Mouse (Mus musculus): ENCODE data around the gene Osbpl10.

Gene Osbpl10

DNA sequence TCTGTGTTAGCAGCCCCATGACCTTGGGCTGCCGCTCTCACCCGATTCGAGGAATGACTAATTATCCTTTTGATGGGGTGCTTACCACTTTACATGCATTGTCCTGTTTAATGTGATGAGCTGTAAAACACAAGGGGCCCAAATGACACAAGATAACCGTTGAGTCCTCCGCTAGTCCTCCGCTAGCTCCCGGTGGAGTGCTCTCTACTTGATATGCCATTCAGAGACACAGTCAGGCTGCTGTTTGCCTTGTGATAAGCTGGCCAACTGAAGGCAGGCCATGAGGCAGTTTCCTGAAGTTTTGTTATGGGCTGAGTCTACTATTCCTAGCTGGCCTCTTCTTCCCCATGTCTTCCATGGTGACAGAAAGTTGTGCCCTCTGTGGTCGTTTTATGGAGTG lies 187.6 kb downstream of the Osbpl10 start:
- no peak for DNase-seq (ENCODE audit: low spot score)

DNA sequence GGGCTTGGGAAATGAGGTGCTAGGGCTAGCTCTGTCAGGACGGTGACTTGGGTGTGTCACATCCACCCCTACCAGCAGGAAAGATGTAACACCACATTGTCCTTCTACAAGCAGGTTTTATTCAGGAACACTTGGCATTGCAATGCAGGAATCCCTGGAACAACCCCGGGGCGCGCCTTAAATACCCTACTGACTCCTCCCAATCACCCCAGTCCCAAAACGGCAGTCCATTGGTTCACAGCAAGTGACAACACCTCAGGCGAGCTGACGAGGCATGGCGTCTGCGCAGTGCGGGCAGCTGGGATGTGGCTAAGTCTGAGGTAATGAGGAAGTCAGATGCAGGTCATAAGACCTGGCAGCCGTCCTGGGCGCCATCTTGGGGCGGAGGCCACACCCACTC lies 191.2 kb downstream of the Osbpl10 start:
- DNase-seq (ENCODE audit: low spot score): no peak

DNA sequence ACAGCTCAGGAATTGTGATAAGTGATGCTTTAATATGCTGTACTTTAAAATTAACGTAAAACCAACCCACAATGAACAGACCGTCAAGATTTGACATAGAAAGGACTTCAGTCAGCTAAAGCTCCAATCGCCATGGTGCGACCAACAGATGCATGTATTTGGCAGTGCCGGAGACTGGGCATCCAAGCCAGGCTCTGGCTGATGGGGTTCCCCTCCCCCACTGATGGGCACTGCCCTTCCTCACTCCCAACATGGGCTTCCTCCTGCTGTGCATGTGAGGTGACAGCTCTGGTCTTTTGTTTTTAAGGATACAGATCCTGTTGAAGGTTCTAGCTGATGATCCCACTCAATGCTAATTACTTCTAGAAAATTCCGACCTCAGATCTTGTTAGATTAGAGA lies 193.7 kb downstream of the Osbpl10 start:
- DNase-seq (ENCODE audit: low spot score): no peak

DNA sequence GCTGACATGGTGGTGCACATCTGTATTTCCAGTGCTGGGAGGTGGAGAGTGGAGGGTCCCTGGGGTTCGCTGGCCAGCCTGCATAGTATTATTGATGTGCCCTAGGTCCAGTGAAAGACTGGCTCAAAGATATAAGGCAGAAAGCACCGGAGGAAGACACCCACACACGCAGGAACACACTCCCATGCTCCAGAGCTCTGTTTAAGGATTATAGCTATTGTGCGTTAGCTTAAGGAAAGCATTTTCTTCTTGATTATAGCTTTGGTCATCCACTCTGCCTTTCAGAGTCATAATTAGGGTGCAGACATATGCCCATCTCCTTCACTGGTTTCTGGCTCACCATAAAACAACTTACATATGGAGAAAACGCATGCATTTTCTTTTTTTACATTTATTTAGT lies 200.8 kb downstream of the Osbpl10 start:
- no peak for DNase-seq (ENCODE audit: low spot score)

DNA sequence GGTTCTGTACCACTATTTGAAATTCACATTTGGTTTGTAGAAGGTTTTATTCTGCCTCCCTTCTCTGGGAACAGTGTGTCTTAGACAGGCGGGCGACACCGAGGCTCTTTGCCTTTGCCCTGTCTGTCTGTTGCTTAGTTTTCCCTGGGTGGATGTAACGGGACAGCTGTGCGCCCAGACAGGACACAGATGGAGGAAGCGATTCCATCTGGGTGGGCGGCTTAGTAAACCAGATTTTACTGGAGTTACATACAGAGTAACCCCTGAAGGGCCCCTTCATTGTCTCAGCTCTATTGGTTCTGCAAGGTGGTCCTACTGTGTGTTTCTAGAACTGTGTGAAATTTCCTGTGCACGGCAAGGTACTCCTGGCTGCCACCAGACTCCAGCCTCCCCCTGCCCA lies 201.6 kb downstream of the Osbpl10 start:
- DNase-seq (ENCODE audit: low spot score): no peak

DNA sequence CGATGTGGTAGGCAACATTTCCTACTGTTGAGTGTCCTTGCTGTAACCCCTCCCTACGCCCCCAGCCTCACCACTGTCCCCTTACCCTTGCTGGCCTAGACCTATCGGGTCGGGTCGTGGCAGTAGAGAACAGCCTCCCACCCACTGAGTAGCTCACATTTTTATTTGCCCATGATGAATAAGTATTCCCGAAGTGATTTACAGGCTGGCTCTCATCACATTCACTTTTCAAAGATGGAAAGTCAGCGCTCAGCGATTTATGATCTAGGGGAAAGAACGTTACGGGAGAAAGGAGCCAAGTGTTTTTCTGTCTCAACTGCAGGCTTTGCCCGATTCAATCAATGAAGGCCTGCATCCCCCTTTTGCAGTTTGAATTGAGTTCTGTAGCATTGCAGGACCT lies 208.0 kb downstream of the Osbpl10 start:
- no peak for DNase-seq (ENCODE audit: low spot score)

DNA sequence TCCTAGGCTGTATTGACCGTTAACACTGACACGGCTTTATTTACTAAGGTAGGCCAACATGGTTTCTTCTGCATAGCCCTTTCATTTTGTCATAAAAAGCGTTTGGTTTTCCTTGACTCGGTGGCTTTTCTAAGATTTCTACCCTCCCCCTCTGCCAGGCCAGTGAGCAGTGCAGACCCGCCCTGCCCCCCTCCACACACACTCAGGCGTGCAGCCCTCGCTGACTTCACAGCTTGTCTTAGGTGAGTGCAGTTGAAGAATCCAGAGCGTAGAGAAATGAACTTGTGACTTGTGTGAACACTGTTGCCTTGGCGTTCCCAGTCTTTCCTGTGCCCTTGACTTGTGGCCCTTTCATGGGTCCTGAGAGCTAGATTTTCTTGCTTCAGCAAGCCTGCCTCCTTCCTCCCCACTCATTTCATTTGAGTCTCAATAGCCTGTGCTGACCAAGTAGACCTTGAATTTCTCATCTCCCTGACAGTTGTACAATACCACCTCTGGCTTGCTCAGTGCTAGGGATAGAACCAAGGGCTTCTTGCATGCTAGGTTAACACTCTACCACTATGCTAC lies 212.1 kb downstream of the Osbpl10 start:
- DNase-seq (ENCODE audit: low spot score): no peak

DNA sequence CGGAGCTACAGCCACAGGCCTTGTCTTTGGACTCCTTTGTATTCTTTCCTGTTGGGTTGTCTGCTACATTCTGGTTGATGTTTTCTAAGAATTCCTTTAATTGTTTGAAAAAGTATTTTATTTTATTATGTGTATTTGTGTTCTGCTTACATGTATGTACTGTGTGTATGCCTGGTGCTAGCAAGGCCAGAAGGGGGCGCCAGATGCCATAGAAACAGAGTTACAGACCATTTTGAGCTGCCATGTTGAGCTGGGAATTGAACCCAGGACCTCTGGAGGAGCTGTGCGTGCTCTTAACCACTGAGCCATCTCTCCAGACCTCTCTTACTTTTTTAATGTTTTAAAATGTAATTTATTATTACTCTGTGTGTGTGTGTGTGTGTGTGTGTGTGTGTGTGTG lies 214.5 kb downstream of the Osbpl10 start:
- no peak for DNase-seq (ENCODE audit: low spot score)

DNA sequence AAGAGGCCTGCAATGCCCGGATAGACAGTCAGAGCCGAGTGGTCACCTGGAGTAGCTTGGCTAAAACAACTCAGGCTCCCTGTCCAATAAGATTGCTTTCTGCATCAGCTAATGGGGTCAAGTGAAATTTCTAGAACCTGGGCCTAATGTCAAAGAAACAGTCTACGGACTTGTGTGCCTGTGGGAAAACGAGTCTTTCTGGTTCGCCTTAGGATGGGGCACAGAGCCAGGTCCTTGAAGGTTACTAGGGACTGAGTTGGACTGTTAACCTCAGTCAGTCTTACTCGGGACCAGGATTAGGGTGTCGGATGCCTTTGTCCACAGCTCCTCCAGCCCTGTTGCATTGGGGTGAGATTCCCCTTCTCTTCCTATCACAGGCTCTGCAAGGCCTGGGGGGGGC lies 218.7 kb downstream of the Osbpl10 start:
- DNase-seq (ENCODE audit: low spot score): no peak

DNA sequence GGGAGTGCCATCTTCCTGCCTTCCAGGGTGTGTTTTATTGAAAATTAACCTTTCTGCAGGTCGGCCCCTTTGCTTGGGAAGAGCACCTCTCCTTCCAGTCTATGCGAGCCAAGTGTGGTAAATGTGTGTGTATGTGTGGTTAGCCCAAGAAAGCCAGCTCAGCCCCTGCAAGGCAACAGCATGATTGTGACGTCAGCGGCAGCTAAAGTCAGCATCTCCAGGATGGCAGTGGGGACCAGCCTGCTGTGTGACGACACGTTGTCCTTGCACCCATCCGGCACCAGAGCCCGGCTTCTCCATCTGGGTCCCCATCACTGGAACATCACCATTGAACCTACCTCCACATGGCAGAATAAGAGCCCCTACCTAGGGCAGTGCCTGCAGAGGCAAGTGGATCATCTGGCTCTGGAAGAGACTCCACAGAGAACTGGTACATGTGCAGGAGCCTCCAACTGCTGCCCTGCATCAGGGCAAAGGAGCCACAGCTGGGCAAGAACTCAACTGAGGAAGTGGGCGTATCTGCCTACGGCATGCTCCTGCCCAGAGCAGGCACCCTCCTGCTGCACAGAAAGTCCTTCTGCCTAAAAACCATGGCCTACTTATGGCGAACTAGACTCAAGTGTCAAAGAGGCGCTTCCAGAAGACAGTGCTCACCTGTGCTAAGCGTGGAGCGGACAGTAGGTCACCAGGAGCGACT lies 221.9 kb downstream of the Osbpl10 start:
- no peak for DNase-seq (ENCODE audit: low spot score)

DNA sequence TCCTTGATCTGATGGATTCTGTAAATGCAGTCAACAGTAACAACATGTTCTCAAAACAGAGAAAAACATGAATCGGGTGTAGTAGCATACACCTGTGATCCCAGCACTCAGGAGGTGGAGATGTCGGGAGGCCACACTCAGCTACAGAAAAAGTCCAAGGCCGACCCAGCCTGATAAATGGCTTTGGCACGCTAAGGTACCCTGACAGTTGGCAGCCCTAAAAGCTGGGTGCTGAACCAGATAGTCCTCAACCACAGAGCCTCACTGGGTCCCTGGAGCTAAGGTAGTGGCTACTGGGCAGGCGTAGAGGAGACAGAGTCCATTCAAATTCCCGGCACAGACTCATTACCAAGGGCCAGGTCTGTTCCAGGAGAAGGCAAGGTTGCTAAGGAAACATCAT lies 222.9 kb downstream of the Osbpl10 start:
- no peak for DNase-seq (ENCODE audit: low spot score)

DNA sequence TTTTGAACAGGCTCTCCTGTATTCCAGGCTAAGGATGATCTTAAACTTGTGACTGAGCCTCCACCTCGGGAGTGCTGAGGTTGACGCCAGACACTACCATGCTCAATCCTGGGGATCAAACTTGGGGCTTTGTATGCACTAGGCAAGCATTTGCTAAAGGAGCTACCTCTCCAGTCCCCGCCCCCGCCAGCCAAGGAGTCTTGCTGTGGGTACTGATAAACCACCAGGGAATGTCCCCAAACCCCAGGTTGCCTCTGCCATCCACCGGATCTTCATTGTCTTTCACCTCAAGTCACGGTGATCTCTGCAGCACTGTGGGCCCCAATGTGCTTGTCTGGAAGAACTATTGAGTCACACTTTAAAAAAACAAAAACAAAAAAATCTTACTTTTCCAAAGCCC lies 224.8 kb downstream of the Osbpl10 start:
- DNase-seq (ENCODE audit: low spot score): no peak

DNA sequence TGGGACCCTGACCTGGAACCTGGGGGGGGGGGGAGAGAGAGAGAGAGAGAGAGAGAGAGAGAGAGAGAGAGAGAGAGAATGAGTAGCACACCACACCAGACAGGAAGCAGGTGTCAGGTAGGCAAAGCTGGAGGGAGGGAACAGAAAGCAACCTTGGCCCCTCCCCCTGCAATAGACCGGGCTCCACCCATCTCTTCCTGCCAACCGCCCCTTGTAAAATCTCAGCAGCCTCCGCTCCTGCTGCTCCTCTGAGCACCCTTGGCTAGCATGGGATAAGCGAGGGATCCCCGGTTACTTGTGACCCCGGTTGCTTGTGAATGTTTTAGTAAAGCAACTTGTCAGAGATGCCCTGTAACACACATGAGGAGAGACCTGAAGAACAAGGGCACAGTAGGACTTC lies 227.1 kb downstream of the Osbpl10 start:
- DNase-seq (ENCODE audit: low spot score): no peak

DNA sequence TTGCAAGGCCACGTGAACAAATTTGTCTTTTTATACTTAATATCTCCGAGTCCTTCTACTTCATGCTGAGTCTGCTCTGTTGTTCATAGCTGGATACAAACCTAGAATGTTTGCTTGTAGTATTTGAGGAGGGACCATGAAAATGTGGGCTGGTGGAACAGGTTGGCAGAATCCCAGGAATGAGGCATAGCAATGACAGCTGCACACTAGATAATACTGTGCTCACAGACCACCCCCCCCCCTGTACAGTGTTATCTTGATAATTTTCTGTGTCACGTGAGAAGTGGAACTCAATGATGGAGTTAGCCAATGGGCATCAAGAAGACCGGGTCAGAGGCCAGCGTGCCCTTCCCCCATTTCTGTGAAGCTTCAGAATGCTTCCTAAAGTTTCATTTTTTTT lies 227.8 kb downstream of the Osbpl10 start:
- no peak for DNase-seq (ENCODE audit: low spot score)

DNA sequence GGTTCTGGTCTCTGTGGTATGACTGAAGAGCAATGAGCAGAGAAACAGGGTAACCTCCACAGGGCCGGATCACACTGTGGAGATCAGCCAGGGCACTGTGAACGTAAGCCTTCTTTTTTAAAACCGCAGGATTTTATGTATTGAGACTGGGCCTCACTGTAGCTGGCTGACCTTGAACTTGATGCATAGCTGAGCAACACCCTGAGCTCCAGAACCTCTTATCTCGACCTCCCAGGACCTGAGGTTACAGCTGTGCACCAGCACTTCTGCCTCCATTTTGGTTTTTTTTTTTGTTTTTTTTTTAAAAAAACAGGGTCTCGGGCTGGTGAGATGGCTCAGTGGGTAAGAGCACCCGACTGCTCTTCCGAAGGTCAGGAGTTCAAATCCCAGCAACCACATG lies 231.4 kb downstream of the Osbpl10 start:
- no peak for DNase-seq (ENCODE audit: low spot score)

DNA sequence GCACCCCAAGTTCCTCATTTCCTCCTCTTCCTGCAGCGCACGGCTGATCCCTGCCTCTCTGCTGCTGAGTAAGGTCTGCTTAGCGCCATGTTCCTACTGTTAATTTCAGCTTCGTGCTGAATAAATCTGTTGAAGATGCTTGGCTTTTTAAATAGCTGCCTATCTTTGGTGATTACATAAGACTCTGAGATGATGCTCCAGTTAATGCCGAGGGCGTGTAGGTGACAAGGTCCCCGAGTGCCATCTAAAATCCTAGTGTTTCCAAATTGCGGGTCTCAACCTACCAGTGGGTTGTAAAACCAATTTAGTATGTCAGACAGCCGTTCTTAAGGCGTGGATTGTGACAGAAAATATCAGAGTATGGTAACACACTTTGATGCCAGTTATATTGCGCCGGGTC lies 232.2 kb downstream of the Osbpl10 start:
- DNase-seq (ENCODE audit: low spot score): no peak

DNA sequence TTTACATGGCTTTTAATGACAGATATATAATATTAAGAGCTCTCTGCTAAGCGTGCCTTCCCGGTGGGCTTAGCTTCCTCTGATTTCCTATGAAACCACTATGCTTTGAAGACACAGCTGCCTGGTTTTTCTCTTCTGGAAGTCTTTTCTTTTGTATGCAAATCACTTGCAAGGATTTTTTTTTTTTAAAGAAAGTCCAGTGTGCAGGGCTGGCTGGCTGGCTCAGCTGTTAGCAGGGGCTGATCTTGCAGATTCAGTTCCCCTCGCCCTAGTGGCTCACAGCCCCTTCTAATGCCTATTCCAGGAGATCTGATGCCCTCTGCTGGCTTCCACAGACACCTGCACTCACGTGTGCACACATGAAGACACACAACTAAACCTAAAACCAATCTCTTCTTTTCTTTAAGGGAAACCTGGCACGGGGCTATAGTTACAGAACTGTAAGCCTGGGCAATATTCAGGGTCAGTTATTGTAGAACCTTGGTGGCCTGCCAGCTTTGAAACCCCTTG lies 235.4 kb downstream of the Osbpl10 start:
- no peak for DNase-seq (ENCODE audit: low spot score)

DNA sequence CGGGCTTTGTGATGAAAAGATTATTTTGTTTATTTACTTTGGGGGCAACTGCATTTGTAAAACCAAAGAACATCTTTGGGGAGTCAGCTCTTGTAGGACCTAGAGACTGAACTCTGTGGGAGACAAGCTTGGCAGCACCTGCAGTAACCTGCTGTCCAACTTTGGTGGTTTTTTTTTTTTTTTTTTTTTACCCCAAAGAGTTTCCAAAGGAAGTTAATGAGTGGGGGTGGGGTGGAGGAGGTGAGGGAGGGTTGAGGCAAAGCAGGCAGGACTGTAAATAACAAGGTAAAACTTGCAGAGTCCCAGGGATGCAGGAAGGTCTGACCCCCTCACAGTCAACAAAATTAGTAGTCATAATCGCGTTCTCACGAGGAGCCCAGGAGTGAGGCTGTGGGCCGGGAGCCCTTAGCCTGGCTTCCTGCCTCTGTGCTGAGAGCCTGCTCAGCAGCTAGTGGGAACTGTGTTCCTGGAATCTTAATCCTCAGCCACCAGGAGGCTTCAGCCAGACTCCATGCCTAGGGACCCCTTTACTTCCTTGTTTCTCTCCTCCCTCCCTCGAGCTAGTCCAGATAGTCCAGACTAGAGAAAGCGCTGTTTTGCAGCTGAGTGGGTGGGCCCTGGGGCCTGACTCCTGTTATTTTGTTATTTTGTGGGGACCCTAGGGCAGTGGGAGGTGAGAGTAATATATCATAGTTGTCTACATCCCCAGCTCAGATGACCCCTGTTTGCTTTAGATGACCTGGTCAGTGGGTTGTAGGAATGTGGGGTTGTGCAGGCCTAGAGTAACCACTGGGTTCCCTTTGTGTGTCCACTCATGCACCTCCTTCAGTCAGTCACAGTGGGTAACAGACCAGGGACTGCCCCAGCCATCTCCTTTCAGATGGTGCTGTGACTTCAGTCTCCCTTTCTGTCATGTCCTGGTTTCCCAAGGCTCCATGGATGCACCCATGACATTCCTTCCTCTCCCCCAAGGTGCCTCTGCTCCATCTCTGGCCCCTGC lies 236.5 kb downstream of the Osbpl10 start:
- no peak for DNase-seq (ENCODE audit: low spot score)

DNA sequence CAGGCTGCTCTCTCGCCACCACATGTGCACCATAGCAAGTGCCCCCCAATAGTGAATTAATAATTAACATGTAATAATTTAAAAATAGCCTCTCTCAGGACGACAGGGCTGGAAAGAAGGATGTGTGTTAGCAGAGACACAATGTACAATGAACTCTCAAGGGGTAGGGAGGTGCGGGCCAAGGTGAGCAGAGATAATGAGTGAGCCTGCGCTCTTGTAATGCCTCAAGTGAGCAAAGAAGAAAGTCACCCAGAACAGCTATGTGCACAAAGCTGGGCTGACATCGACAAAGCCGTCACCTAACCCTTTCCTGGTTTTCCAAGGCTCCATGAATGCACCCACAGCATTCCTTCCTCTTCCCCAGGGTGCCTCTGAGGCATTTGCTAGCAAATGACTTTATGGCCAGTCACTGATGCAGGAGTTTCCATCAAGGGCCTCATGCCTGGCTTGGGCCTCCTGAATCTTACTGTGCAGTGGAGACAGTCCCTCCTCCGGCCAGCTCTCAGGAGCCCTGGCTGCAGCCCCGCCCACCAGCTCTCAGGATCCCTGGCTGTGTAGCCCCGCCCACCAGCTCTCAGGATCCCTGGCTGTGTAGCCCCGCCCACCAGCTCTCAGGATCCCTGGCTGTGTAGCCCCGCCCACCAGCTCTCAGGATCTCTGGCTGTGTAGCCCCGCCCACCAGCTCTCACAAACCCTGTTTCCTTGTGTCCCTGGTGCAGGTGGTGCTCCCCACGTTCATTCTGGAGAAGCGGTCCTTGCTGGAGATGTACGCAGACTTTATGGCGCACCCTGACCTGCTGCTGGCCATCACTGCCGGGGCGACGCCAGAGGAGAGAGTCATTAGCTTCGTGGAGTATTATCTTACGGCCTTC lies 237.7 kb downstream of the Osbpl10 start:
- peak; percentile 39 for DNase-seq (ENCODE audit: low spot score)

DNA sequence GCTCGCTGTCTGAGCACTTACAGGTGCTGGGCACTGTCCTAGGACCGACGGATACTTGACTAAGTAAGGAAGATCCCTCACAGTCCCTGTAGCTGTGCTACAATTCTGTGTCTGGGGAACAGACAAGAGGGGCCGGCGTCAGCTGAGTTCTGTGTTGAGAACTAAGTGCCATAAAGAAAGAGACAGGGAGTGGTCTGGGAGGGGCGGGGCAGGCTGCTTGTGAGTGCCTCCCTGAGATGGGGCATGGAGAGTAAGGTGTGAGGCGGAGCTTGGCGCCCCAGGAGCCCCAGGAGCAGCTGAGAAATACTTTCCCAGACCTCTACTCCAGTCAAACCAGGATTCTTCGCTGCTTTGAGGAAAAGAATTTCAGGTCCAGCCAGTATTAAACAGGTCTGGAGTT lies 239.6 kb downstream of the Osbpl10 start:
- no peak for DNase-seq (ENCODE audit: low spot score)

DNA sequence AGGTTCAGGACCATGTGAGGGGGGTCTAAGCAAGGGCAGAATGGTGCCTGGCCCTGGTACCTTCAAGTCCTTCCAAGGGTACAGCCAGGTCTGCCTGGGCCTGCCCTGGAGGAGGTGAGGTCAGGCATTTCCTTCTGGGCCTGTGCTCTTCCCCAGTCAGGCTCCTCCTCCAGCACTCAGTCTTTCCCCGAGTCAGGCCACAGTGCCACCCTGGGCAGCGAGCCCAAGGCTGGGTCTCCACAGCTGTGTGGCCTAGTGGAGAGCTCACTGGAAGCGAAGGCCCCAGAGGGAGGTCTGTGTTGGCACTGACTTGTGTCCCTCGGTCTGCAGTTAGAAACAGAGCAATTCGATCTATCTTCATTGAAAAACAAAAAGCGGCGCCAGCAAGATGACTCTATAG lies 242.1 kb downstream of the Osbpl10 start:
- DNase-seq (ENCODE audit: low spot score): no peak

DNA sequence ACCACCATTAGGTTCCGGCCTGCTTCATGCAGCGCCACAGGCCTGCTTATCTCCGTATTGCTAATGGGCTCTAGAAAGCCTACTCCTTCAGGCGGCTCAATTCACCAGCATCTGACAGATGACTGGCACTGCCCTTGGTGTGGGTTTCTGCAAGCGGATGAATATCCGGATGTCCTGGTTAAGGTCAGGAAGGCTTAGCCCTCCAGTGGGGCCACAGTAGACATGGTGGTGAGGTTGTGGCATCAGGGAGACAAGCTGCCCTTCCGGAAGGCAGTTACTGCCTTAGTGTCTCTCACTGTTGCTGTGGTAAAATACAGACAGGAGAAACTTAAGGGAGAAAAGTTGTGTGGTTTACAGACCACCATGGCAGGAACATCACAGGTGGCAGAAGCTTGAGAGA lies 242.9 kb downstream of the Osbpl10 start:
- no peak for DNase-seq (ENCODE audit: low spot score)
